Mouse (Mus musculus): ENCODE data around the gene Edem1.
A peak's percentile ranks its signal among the peaks of the same experiment; 100 is the strongest.

The Edem1 gene

DNA sequence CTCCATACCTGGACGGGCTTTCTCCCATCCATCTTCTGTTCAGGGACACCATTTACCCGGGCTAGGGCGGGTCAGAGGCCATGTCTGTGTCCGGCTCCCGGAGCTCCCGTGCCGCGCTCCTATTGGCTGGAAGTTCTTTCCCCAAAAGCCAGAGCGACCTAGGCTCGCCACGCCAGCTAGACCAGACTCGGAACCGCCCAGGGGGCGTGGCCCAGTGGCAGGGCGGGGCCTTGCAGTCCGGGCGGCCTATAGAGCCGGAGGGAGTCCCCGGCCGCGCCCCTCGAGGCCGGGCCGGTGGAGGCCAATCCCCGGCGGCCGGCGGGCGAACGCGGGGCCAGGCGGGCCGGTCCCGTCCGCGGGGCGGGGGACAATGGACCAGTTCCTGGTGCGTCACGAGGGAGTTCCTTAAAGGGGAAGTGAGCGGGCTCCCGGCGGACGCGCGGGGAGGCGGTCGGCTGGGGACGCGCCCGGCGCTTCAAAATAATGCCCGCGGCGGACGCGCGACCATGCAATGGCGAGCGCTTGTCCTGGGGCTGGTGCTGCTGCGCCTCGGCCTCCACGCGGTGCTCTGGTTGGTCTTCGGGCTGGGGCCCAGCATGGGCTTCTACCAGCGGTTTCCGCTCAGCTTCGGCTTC, at the start of gene Edem1:
TSS of gene Edem1 (plus strand) at position 408 of the 635 bp plus-strand sequence.
- peak; percentile 93 to 94 for DNase-seq (ENCODE audit: low spot score in 2 of 2)

GRCm38 (mm10) chr6:108781865-108782264, 46.6 kb upstream of the Edem1 start:
- DNase-seq (ENCODE audit: low spot score in 2 of 2): no peak

DNA sequence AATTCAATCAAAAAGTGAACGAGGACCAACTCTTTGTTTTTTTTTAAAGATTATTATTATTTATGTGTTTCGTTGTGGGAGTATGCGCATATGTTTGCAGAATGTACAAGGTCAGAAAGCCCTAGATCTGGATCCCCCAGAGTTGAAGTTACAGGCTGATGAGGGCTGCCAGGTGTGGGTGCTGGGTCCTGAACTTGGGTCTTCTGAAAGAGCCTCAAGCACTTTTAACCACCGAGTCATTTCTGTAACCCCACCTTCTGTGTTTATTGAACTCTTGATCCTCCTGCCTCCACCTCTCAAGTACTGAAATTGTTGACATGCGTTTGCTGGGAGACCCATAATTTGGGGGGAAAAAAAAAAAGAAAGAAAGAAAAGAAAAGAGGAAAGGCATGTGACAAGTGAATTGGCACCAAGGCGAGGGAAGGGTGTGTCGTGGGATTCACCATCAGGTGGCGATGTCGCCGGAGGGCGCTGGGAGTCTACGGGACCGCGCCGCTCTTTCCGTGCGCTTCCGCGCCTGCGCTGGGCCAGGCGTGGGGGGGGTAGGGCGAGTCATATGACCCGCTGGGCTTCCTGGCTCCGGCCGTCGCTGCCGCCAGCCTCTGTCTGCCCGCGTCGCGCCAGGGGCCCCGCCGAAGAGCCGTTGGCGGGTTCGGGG, 45.8 kb upstream of the Edem1 start, which contains the start of gene Arl8b:
TSS of gene Arl8b (plus strand) at position 574 of the 658 bp plus-strand sequence.
- peak; percentile 90 to 98 for DNase-seq (ENCODE audit: low spot score in 2 of 2)

DNA sequence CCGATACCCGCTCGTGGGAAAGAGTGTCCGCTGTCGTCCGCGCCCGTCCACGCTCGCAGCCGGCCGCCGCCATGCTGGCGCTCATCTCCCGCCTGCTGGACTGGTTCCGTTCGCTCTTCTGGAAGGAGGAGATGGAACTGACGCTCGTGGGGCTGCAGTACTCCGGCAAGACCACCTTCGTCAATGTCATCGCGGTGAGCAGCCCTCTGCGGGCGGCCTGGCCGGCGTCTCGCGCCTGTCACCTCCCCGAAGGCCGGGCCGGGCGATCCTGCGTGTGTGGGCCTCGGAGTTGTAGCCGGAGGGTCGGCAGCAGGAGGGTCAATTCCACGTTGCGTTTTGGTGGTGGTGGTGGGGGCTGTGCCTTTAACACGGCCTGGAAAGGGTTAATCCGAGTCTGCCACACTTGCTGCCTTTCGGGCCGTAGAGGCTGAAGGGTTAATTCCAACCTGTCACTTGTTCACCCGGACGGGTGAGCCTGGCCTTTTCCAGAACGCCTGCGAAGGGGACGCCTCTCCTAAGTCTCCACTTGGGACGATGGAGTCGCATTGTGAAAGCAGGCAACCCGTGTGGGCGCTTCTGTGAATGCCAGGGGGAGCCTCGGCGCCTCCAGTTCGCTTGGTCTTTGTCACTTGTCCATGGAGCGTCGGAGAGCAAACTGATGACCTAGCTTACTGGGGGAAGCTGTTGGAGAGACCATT, 45.1 kb upstream of the Edem1 start:
- DNase-seq (ENCODE audit: low spot score in 2 of 2): peak; percentile 29 to 50

GRCm38 (mm10) chr6:108784056-108784455, 44.4 kb upstream of the Edem1 start:
- DNase-seq (ENCODE audit: low spot score in 2 of 2): no peak

GRCm38 (mm10) chr6:108784796-108785195, 43.6 kb upstream of the Edem1 start:
- DNase-seq (ENCODE audit: low spot score in 2 of 2): peak in 1 of 2 experiments; percentile 15

- DNase-seq (ENCODE audit: low spot score in 2 of 2): no peak
Observed at GRCm38 (mm10) chr6:108785551-108785950, 42.9 kb upstream of the Edem1 start.

DNA sequence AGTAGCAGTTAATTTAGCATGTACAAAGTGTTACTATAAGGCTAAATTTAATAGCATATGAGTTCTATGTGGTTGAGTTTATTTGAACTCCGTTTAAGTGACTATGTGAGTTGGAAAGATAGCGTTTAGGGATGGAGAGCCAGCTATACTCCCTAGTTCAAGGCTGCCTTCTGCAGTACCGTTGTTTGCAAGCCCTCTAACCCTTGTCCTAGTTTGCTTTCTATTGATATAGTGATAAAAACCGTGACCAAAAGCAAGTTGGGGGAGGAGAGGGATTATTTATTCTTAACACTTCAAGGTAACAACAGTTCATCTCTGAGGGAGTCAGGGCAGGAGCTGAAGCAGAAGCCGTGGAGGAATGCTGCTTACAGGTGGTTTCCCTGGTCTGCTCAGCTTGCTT, 36.9 kb upstream of the Edem1 start:
- no peak for DNase-seq (ENCODE audit: low spot score in 2 of 2)

GRCm38 (mm10) chr6:108795912-108796311, 32.5 kb upstream of the Edem1 start:
- no peak for DNase-seq (ENCODE audit: low spot score in 2 of 2)

GRCm38 (mm10) chr6:108796706-108797105, 31.7 kb upstream of the Edem1 start:
- DNase-seq (ENCODE audit: low spot score in 2 of 2): peak in 1 of 2 experiments; percentile 20

DNA sequence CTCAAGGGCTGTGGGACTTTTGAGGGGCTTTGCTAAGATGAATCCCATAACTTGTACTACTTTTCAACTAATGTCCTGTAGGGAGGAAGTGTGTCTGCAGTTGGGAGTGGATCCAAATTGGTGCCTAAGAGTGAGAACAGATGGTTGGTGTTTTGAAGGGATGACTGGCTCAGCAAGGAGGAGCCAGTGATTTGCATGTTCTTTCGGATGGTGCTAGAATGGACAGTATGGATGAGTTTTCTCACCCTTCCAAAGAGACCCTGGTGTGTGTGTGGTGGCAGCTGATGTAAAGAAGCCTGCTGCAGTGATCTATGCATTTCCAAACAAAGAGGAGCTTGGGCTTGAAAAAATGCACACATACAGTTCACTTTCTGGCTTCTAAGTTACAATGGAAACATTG, 23.2 kb upstream of the Edem1 start:
- DNase-seq (ENCODE audit: low spot score in 2 of 2): no peak

DNA sequence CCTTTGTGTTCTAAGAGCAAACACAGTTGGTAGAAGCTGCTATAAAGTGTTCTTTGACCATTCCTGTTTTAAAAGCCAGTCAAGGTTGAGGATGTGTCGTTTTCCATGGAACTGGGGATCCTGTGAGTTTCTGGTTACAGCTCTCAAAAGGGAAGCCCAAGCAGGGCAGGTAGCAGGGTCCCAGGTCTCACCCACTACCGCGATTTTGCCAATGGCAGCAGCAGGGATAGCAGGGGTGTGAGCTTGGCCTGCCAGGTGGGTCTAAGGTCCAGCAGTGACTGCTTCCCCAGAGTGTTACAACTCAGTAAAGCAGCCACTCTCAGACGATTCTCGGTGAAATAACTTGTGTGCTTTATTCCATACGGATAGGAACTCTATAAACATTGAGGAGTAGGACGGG, 22.6 kb upstream of the Edem1 start:
- DNase-seq (ENCODE audit: low spot score in 2 of 2): no peak

DNA sequence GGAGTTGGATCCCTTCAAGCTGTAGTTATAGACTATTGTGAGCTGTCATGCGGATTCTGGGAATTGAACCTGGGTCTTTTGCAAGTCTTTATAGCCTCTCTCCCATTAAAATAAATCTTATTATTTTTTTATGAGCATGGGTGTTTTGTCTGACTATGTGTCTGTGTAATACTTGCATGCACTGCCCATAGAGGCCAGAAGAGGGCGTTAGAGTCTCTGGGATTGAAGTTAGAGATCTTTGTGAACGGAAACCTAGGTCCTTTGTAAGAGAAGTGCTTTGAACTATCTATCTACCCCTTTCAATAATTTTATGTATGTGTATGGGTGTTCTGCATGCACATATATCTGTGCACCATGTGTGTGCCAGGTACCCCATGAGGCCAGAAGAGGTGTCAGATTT, 21.0 kb upstream of the Edem1 start:
- DNase-seq (ENCODE audit: low spot score in 2 of 2): peak; percentile 38 to 61

DNA sequence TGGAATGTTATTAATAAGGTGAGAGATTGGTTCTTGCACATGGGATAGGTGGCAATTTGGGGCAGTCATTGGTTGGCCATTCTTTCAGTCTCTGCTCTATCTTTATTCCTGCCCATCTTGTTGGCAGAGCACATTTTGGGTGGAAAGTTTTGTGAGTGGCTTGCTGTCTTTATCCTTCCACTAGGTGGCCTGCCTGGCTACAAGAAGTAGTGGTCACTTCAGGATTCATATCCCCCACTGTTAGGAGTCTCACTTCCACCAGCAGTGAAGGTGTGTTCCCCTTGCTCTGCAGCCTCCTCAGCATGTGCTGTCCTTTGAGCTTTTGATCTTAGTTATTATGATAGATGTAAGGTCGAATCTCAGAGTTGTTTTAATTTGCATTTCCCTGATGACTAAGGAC, 19.7 kb upstream of the Edem1 start:
- DNase-seq (ENCODE audit: low spot score in 2 of 2): no peak

DNA sequence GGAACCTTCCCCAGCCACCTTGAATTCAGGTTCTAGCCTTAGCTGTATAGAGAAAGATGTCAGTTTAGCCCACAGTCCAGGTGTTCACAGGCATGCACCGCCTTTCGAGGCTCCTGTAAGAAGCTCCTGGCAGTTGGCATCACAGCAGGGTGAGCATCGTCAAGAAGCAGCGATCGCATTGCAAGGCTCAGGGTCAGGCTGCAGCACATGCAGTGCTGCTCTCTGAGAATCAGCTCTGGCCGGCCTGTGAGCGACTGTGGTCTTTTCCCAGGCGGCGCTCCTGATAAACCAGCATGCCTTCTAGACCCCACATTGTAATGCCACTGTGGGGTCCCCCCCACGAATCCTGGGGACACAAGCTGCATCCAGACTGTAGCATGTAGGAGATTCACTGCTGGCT, 18.2 kb upstream of the Edem1 start:
- DNase-seq (ENCODE audit: low spot score in 2 of 2): no peak

- DNase-seq (ENCODE audit: low spot score in 2 of 2): no peak
Observed at GRCm38 (mm10) chr6:108812134-108812533, 16.3 kb upstream of the Edem1 start.

- DNase-seq (ENCODE audit: low spot score in 2 of 2): no peak
Observed at GRCm38 (mm10) chr6:108817510-108817909, 10.9 kb upstream of the Edem1 start.

GRCm38 (mm10) chr6:108824816-108825545, 3.5 kb upstream of the Edem1 start:
- DNase-seq (ENCODE audit: low spot score in 2 of 2): no peak

GRCm38 (mm10) chr6:108826070-108826469, 2.4 kb upstream of the Edem1 start:
- DNase-seq (ENCODE audit: low spot score in 2 of 2): no peak

- DNase-seq (ENCODE audit: low spot score in 2 of 2): no peak
Observed at GRCm38 (mm10) chr6:108827336-108827920, 1.0 kb upstream of the Edem1 start.

GRCm38 (mm10) chr6:108828872-108829271, 431 bp downstream of the Edem1 start:
- peak; percentile 53 to 60 for DNase-seq (ENCODE audit: low spot score in 2 of 2)

All from thymus, postnatal 10 days (tissue).